Comparison of ENCODE assay signal across 19 mouse cellular contexts in genomic region chr6:39783521-39783920, GRCm38 (mm10). TPM values are rescaled to one million over a fixed set of nuclear protein-coding genes. Genes with fewer than 3 reads are reported as not detected.
DNase-seq lines count a peak whose midpoint lies in the region; ATAC-seq and TF ChIP-seq lines count a peak whose summit lies in the region.
"Had no signal": no experiment of that assay in that cellular context is flagged by ENCODE, and none has a peak within 500 bp of the region (broad histone marks: within the 10 kb centered on the region; RNA-seq: fewer than 3 reads in every experiment).

No protein-coding gene starts in this region.

- H3K9ac ChIP-seq in intestine, embryonic 14.5 days (ENCODE audit: low read length), result no peak overlapping the region
- H3K9ac ChIP-seq in intestine, postnatal 0 days (ENCODE audit: low read depth, low read length), result no peak overlapping the region
- no peak overlapping the region for H3K9ac ChIP-seq in lung, embryonic 14.5 days
- H3K9ac ChIP-seq: forebrain, embryonic 15.5 days; hindbrain, embryonic 14.5 days; intestine, embryonic 15.5 days; limb, embryonic 13.5 days; liver, embryonic 13.5 days; stomach, embryonic 15.5 days had no signal

- WGBS in intestine, embryonic 14.5 days, result 76% methylated on average over 7 of the region's 7 CpGs
- 75% methylated on average over 7 of the region's 7 CpGs for WGBS in intestine, postnatal 0 days
- WGBS in lung, embryonic 14.5 days, result 65% methylated on average over 7 of the region's 7 CpGs
- 69% methylated on average over 7 of the region's 7 CpGs for WGBS in midbrain, embryonic 10.5 days

- TF ChIP-seq CTCF in intestine, postnatal 0 days (IDR thresholded peaks at IDR 0.05; ENCODE audit: low read depth), result no peak
- TF ChIP-seq CTCF in lung, embryonic 14.5 days (IDR thresholded peaks at IDR 0.05; ENCODE audit: low read depth), result no peak

- peaks cover 11% of the 10 kb centered on the region; the same call in 1 of the 2 replicates for H3K4me1 ChIP-seq in intestine, embryonic 14.5 days (replicated peaks; ENCODE audit: control insufficient read depth, insufficient read depth, low read length)
- H3K4me1 ChIP-seq in intestine, postnatal 0 days (replicated peaks; ENCODE audit: control insufficient read depth, insufficient read depth, low read length), result peaks cover 5% of the 10 kb centered on the region; the same call in 1 of the 2 replicates
- peaks cover 10% of the 10 kb centered on the region for H3K4me1 ChIP-seq in lung, embryonic 14.5 days (ENCODE audit: insufficient read depth)
- peaks cover 50% of the 10 kb centered on the region for H3K4me1 ChIP-seq in midbrain, embryonic 10.5 days

- no peak overlapping the region for H3K4me3 ChIP-seq in intestine, embryonic 14.5 days (ENCODE audit: low read depth, low read length)
- H3K4me3 ChIP-seq in intestine, postnatal 0 days (ENCODE audit: low read depth, low read length), result no peak overlapping the region
- no peak overlapping the region for H3K4me3 ChIP-seq in lung, embryonic 14.5 days (ENCODE audit: low read depth, low read length)
- H3K4me3 ChIP-seq in midbrain, embryonic 10.5 days, result no peak overlapping the region
- H3K4me3 ChIP-seq: forebrain, embryonic 15.5 days; intestine, embryonic 15.5 days; limb, embryonic 13.5 days; liver, embryonic 13.5 days; stomach, embryonic 15.5 days had no signal

- peak; percentile 15 to 21 for DNase-seq in cerebellum, postnatal 10 days
- no peak for DNase-seq in cerebellum, adult 11 months
- peak; percentile 50 for DNase-seq in intestine, embryonic 14.5 days (ENCODE audit: low spot score)
- peak; percentile 22 for DNase-seq in lung, embryonic 14.5 days
- DNase-seq in lung, postnatal 14 days, result no peak
- DNase-seq in testis, postnatal 10 days (ENCODE audit: low spot score), result peak; percentile 55
- no peak for DNase-seq in midbrain, embryonic 10.5 days (ENCODE audit: low spot score)
- DNase-seq: adrenal gland, adult 8-10 months; cerebellum, adult 11-12 months; cerebellum, postnatal 25 days; embryo, embryonic 11 days; liver, embryonic 13.5 days; right cerebral cortex, postnatal 25 days had no signal

- no peak overlapping the region for H3K4me2 ChIP-seq in intestine, embryonic 14.5 days (ENCODE audit: low read length)
- H3K4me2 ChIP-seq in intestine, postnatal 0 days (replicated peaks; ENCODE audit: low read depth), result no peak overlapping the region
- H3K4me2 ChIP-seq in lung, embryonic 14.5 days, result no peak overlapping the region
- H3K4me2 ChIP-seq: forebrain, embryonic 15.5 days; hindbrain, embryonic 14.5 days; intestine, embryonic 15.5 days; limb, embryonic 13.5 days; liver, embryonic 13.5 days; stomach, embryonic 15.5 days had no signal

- no peak for ATAC-seq in intestine, embryonic 14.5 days (replicated peaks; ENCODE audit: low FRiP score, low TSS enrichment, low read depth)
- ATAC-seq in intestine, postnatal 0 days, result no peak
- no peak for ATAC-seq in lung, embryonic 14.5 days (ENCODE audit: insufficient read depth)
- ATAC-seq: forebrain, embryonic 15.5 days; intestine, embryonic 15.5 days had no signal

- H3K27me3 ChIP-seq in intestine, embryonic 14.5 days (replicated peaks; ENCODE audit: control insufficient read depth, insufficient read depth, low read length), result no peaks in the 10 kb centered on the region
- no peaks in the 10 kb centered on the region for H3K27me3 ChIP-seq in intestine, postnatal 0 days (replicated peaks; ENCODE audit: control insufficient read depth, insufficient read depth, low read length)
- no peaks in the 10 kb centered on the region for H3K27me3 ChIP-seq in lung, embryonic 14.5 days (ENCODE audit: insufficient read depth, low read length)
- H3K27me3 ChIP-seq in midbrain, embryonic 10.5 days (ENCODE audit: low read depth, poor library complexity, severe bottlenecking), result no peaks in the 10 kb centered on the region
- H3K27me3 ChIP-seq: forebrain, embryonic 15.5 days; intestine, embryonic 15.5 days; liver, embryonic 13.5 days; stomach, embryonic 15.5 days had no signal

- H3K36me3 ChIP-seq in intestine, embryonic 14.5 days (ENCODE audit: control insufficient read depth, insufficient read depth, low read length), result no peaks in the 10 kb centered on the region
- no peaks in the 10 kb centered on the region for H3K36me3 ChIP-seq in intestine, postnatal 0 days (ENCODE audit: control insufficient read depth, insufficient read depth)
- no peaks in the 10 kb centered on the region for H3K36me3 ChIP-seq in lung, embryonic 14.5 days (ENCODE audit: insufficient read depth)
- H3K36me3 ChIP-seq in midbrain, embryonic 10.5 days, result no peaks in the 10 kb centered on the region
- H3K36me3 ChIP-seq: forebrain, embryonic 15.5 days; intestine, embryonic 15.5 days; limb, embryonic 13.5 days; liver, embryonic 13.5 days; stomach, embryonic 15.5 days had no signal

- H3K9me3 ChIP-seq in intestine, embryonic 14.5 days (ENCODE audit: control insufficient read depth, low read length), result no peaks in the 10 kb centered on the region
- no peaks in the 10 kb centered on the region for H3K9me3 ChIP-seq in intestine, postnatal 0 days (ENCODE audit: control insufficient read depth)
- H3K9me3 ChIP-seq in lung, embryonic 14.5 days (ENCODE audit: low read depth, low read length), result no peaks in the 10 kb centered on the region
- H3K9me3 ChIP-seq in midbrain, embryonic 10.5 days (replicated peaks), result no peaks in the 10 kb centered on the region
- H3K9me3 ChIP-seq: forebrain, embryonic 15.5 days; intestine, embryonic 15.5 days; limb, embryonic 13.5 days; liver, embryonic 13.5 days; stomach, embryonic 15.5 days had no signal

- H3K27ac ChIP-seq in intestine, embryonic 14.5 days (ENCODE audit: low read depth), result no peak overlapping the region
- H3K27ac ChIP-seq in intestine, postnatal 0 days (ENCODE audit: low read depth, low read length), result no peak overlapping the region
- no peak overlapping the region for H3K27ac ChIP-seq in lung, embryonic 14.5 days (ENCODE audit: low read depth)
- H3K27ac ChIP-seq in midbrain, embryonic 10.5 days (replicated peaks), result no peak overlapping the region
- H3K27ac ChIP-seq: forebrain, embryonic 15.5 days; hindbrain, embryonic 14.5 days; intestine, embryonic 15.5 days; limb, embryonic 13.5 days; liver, embryonic 13.5 days; stomach, embryonic 15.5 days had no signal

RNA-seq across cellular contexts. Expression of gene Mrps33, which starts 27.3 kb away (rescaled TPM):
- polyA plus RNA-seq in intestine, embryonic 14.5 days (2014; fragmentation: Nextera tagmentation; extraction: Ambion mirVana), result 191 and 195 TPM in 2 replicates
- 194 and 209 TPM in 2 replicates for polyA plus RNA-seq in intestine, postnatal 0 days (2015; fragmentation: Nextera tagmentation; extraction: Ambion mirVana)
- 195 and 206 TPM in 2 replicates for polyA plus RNA-seq in lung, embryonic 14.5 days (2014; fragmentation: Nextera tagmentation; extraction: Ambion mirVana)
- polyA plus RNA-seq in midbrain, embryonic 10.5 days (2016; fragmentation: Nextera tagmentation; extraction: Ambion mirVana), result 232 TPM in 2 replicates

RNA-seq across cellular contexts. Expression of gene Braf, which starts 58.3 kb away (rescaled TPM):
- 14.7 and 16.1 TPM in 2 replicates for polyA plus RNA-seq in intestine, embryonic 14.5 days (2014; fragmentation: Nextera tagmentation; extraction: Ambion mirVana)
- 4.3 and 4.9 TPM in 2 replicates for polyA plus RNA-seq in intestine, postnatal 0 days (2015; fragmentation: Nextera tagmentation; extraction: Ambion mirVana)
- polyA plus RNA-seq in lung, embryonic 14.5 days (2014; fragmentation: Nextera tagmentation; extraction: Ambion mirVana), result 16.3 and 19.6 TPM in 2 replicates
- 17.9 and 19.0 TPM in 2 replicates for polyA plus RNA-seq in midbrain, embryonic 10.5 days (2016; fragmentation: Nextera tagmentation; extraction: Ambion mirVana)

Comparison
In these comparisons a context has a peak if more than half of its experiments do, and no peak if none do; other contexts are left out.
1. DNase-seq: peak in cerebellum, postnatal 10 days (2 of 2), intestine, embryonic 14.5 days (single experiment), lung, embryonic 14.5 days (single experiment) and testis, postnatal 10 days (single experiment); none in cerebellum, adult 11 months (single experiment), lung, postnatal 14 days (single experiment) and midbrain, embryonic 10.5 days (single experiment).